Mouse (Mus musculus): ENCODE results near the gene Arhgap28. TPM values are rescaled to one million over a fixed set of nuclear protein-coding genes. Genes with fewer than 3 reads are reported as not detected.

Arhgap28 gene
- polyA plus RNA-seq, 1 experiment from 2014 or later = 29.9 TPM

- peak; percentile 58 for DNase-seq (ENCODE audit: low spot score)
- peak overlapping the region; percentile 42 for H3K4me2 ChIP-seq (ENCODE audit: low read length)
- peak; percentile 63 for ATAC-seq (replicated peaks; ENCODE audit: low FRiP score, low TSS enrichment, low read depth)
- H3K36me3 ChIP-seq (ENCODE audit: control insufficient read depth, insufficient read depth, low read length) = no peaks in the 10 kb centered on the region
- H3K4me3 ChIP-seq (ENCODE audit: low read depth, low read length) = no peak overlapping the region
- H3K9ac ChIP-seq (ENCODE audit: low read length) = no peak overlapping the region
- H3K9me3 ChIP-seq (ENCODE audit: control insufficient read depth, low read length) = no peaks in the 10 kb centered on the region
- peak overlapping the region; percentile 14; the same call in 1 of the 2 replicates for H3K27ac ChIP-seq (ENCODE audit: low read depth)
- peaks cover 38% of the 10 kb centered on the region for H3K4me1 ChIP-seq (replicated peaks; ENCODE audit: control insufficient read depth, insufficient read depth, low read length)
- H3K27me3 ChIP-seq (replicated peaks; ENCODE audit: control insufficient read depth, insufficient read depth, low read length) = no peaks in the 10 kb centered on the region
- 9% methylated on average over 14 of the region's 14 CpGs for WGBS
Measured at GRCm38 (mm10) chr17:67996097-67996768, 7.7 kb downstream of the Arhgap28 start.

- Histone ChIP-seq H3K9me3 (ENCODE audit: control insufficient read depth, low read length) (no peaks in the 10 kb centered on the region), H3K4me1 (replicated peaks; ENCODE audit: control insufficient read depth, insufficient read depth, low read length) (peaks cover 35% of the 10 kb centered on the region), H3K9ac (ENCODE audit: low read length) (no peak overlapping the region), H3K27ac (ENCODE audit: low read depth) (peak overlapping the region; percentile 62; the same call in 1 of the 2 replicates), H3K27me3 (replicated peaks; ENCODE audit: control insufficient read depth, insufficient read depth, low read length) (no peaks in the 10 kb centered on the region), H3K36me3 (ENCODE audit: control insufficient read depth, insufficient read depth, low read length) (no peaks in the 10 kb centered on the region), H3K4me3 (ENCODE audit: low read depth, low read length) (no peak overlapping the region), H3K4me2 (ENCODE audit: low read length) (no peak overlapping the region)
- WGBS = 42% methylated on average over 2 of the region's 2 CpGs
- ATAC-seq (replicated peaks; ENCODE audit: low FRiP score, low TSS enrichment, low read depth) (peak; percentile 42), DNase-seq (ENCODE audit: low spot score) (peak; percentile 48)
Measured at GRCm38 (mm10) chr17:67995277-67995819, 8.6 kb downstream of the Arhgap28 start.

GRCm38 (mm10) chr17:67994861-67995260 is 9.1 kb downstream of the Arhgap28 start:
- Histone ChIP-seq H3K9me3 (ENCODE audit: control insufficient read depth, low read length) (no peaks in the 10 kb centered on the region), H3K27me3 (replicated peaks; ENCODE audit: control insufficient read depth, insufficient read depth, low read length) (no peaks in the 10 kb centered on the region), H3K9ac (ENCODE audit: low read length) (no peak overlapping the region), H3K36me3 (ENCODE audit: control insufficient read depth, insufficient read depth, low read length) (no peaks in the 10 kb centered on the region), H3K4me1 (replicated peaks; ENCODE audit: control insufficient read depth, insufficient read depth, low read length) (peaks cover 33% of the 10 kb centered on the region), H3K27ac (ENCODE audit: low read depth) (0 out of 2 replicates have a peak overlapping the region, but pooled peaks have one; percentile 62), H3K4me3 (ENCODE audit: low read depth, low read length) (no peak overlapping the region), H3K4me2 (ENCODE audit: low read length) (no peak overlapping the region)
- DNase-seq (ENCODE audit: low spot score) (peak; percentile 46), ATAC-seq (replicated peaks; ENCODE audit: low FRiP score, low TSS enrichment, low read depth) (no peak)
- 59% methylated on average over 7 of the region's 7 CpGs for WGBS

GRCm38 (mm10) chr17:67993371-67994045 is 10.4 kb downstream of the Arhgap28 start:
- no peak for ATAC-seq (replicated peaks; ENCODE audit: low FRiP score, low TSS enrichment, low read depth)
- no peaks in the 10 kb centered on the region for H3K36me3 ChIP-seq (ENCODE audit: control insufficient read depth, insufficient read depth, low read length)
- H3K9me3 ChIP-seq (ENCODE audit: control insufficient read depth, low read length) = no peaks in the 10 kb centered on the region
- H3K4me2 ChIP-seq (ENCODE audit: low read length) = no peak overlapping the region
- no peak overlapping the region for H3K9ac ChIP-seq (ENCODE audit: low read length)
- H3K27ac ChIP-seq (ENCODE audit: low read depth) = no peak overlapping the region
- DNase-seq (ENCODE audit: low spot score) = peak; percentile 27
- H3K27me3 ChIP-seq (replicated peaks; ENCODE audit: control insufficient read depth, insufficient read depth, low read length) = no peaks in the 10 kb centered on the region
- H3K4me1 ChIP-seq (replicated peaks; ENCODE audit: control insufficient read depth, insufficient read depth, low read length) = peaks cover 44% of the 10 kb centered on the region
- H3K4me3 ChIP-seq (ENCODE audit: low read depth, low read length) = no peak overlapping the region
- 94% methylated on average over 2 of the region's 2 CpGs for WGBS

GRCm38 (mm10) chr17:67989716-67990115 is 14.2 kb downstream of the Arhgap28 start:
- Histone ChIP-seq H3K9ac (ENCODE audit: low read length) (no peak overlapping the region), H3K27me3 (replicated peaks; ENCODE audit: control insufficient read depth, insufficient read depth, low read length) (no peaks in the 10 kb centered on the region), H3K4me1 (replicated peaks; ENCODE audit: control insufficient read depth, insufficient read depth, low read length) (peaks cover 33% of the 10 kb centered on the region), H3K36me3 (ENCODE audit: control insufficient read depth, insufficient read depth, low read length) (no peaks in the 10 kb centered on the region), H3K4me2 (ENCODE audit: low read length) (0 out of 2 replicates have a peak overlapping the region, but pooled peaks have one; percentile 4), H3K9me3 (ENCODE audit: control insufficient read depth, low read length) (no peaks in the 10 kb centered on the region), H3K4me3 (ENCODE audit: low read depth, low read length) (no peak overlapping the region), H3K27ac (ENCODE audit: low read depth) (peak overlapping the region; percentile 57)
- ATAC-seq (replicated peaks; ENCODE audit: low FRiP score, low TSS enrichment, low read depth) (no peak), DNase-seq (ENCODE audit: low spot score) (peak; percentile 54)
- WGBS = 17% methylated on average over 5 of the region's 5 CpGs

- Histone ChIP-seq H3K27me3 (replicated peaks; ENCODE audit: control insufficient read depth, insufficient read depth, low read length) (no peaks in the 10 kb centered on the region), H3K4me2 (ENCODE audit: low read length) (0 out of 2 replicates have a peak overlapping the region, but pooled peaks have one; percentile 13), H3K36me3 (ENCODE audit: control insufficient read depth, insufficient read depth, low read length) (no peaks in the 10 kb centered on the region), H3K9ac (ENCODE audit: low read length) (no peak overlapping the region), H3K4me1 (replicated peaks; ENCODE audit: control insufficient read depth, insufficient read depth, low read length) (peaks cover 36% of the 10 kb centered on the region), H3K9me3 (ENCODE audit: control insufficient read depth, low read length) (no peaks in the 10 kb centered on the region), H3K27ac (ENCODE audit: low read depth) (peak overlapping the region; percentile 57), H3K4me3 (ENCODE audit: low read depth, low read length) (no peak overlapping the region)
- DNase-seq (ENCODE audit: low spot score) (no peak), ATAC-seq (replicated peaks; ENCODE audit: low FRiP score, low TSS enrichment, low read depth) (peak; percentile 73)
- WGBS = 12% methylated on average over 15 of the region's 15 CpGs
Measured at GRCm38 (mm10) chr17:67988920-67989621, 14.8 kb downstream of the Arhgap28 start.

- Histone ChIP-seq H3K27me3 (replicated peaks; ENCODE audit: control insufficient read depth, insufficient read depth, low read length) (no peaks in the 10 kb centered on the region), H3K4me3 (ENCODE audit: low read depth, low read length) (no peak overlapping the region), H3K4me2 (ENCODE audit: low read length) (no peak overlapping the region), H3K27ac (ENCODE audit: low read depth) (no peak overlapping the region), H3K9ac (ENCODE audit: low read length) (no peak overlapping the region), H3K36me3 (ENCODE audit: control insufficient read depth, insufficient read depth, low read length) (no peaks in the 10 kb centered on the region), H3K4me1 (replicated peaks; ENCODE audit: control insufficient read depth, insufficient read depth, low read length) (peaks cover 40% of the 10 kb centered on the region), H3K9me3 (ENCODE audit: control insufficient read depth, low read length) (no peaks in the 10 kb centered on the region)
- 30% methylated on average over 4 of the region's 4 CpGs for WGBS
- no peak for ATAC-seq (replicated peaks; ENCODE audit: low FRiP score, low TSS enrichment, low read depth)
- peak; percentile 50 for DNase-seq (ENCODE audit: low spot score)
Measured at GRCm38 (mm10) chr17:67985532-67985931, 18.4 kb downstream of the Arhgap28 start.

- peaks cover 29% of the 10 kb centered on the region for H3K4me1 ChIP-seq (replicated peaks; ENCODE audit: control insufficient read depth, insufficient read depth, low read length)
- 77% methylated on average over 3 of the region's 3 CpGs for WGBS
- DNase-seq (ENCODE audit: low spot score) = no peak
Measured at GRCm38 (mm10) chr17:67980573-67980972, 23.3 kb downstream of the Arhgap28 start.

More at GRCm38 (mm10) chr17:67980573-67980972, 23.3 kb downstream of the Arhgap28 start:
- no peak overlapping the region for H3K27ac ChIP-seq (ENCODE audit: low read depth)
- no peak overlapping the region for H3K9ac ChIP-seq (ENCODE audit: low read length)
- no peaks in the 10 kb centered on the region for H3K36me3 ChIP-seq (ENCODE audit: control insufficient read depth, insufficient read depth, low read length)
- no peak for ATAC-seq (replicated peaks; ENCODE audit: low FRiP score, low TSS enrichment, low read depth)
- no peaks in the 10 kb centered on the region for H3K9me3 ChIP-seq (ENCODE audit: control insufficient read depth, low read length)
- no peak overlapping the region for H3K4me2 ChIP-seq (ENCODE audit: low read length)
- H3K4me3 ChIP-seq (ENCODE audit: low read depth, low read length) = no peak overlapping the region
- H3K27me3 ChIP-seq (replicated peaks; ENCODE audit: control insufficient read depth, insufficient read depth, low read length) = no peaks in the 10 kb centered on the region

Measured in intestine, embryonic 14.5 days (tissue).